Mouse (Mus musculus) telencephalon, adult 2 months (tissue): ENCODE measurements at regions not wholly inside any gene's neighbourhood (a gene's known extent, or its start where the extent isn't known, plus 50 kb on each side); places are given as distances from the start of the nearest gene placed in this dataset.

Source experiments
- DNase-seq: peaks from one replicate; pipeline ENCODE4 v3.0.0-alpha.2; 2011; ENCODE audit warnings: low read depth, low spot score

GRCm38 (mm10) chr3:33717317-33717716, 82.3 kb upstream of the Ttc14 start:
- no peak for DNase-seq

DNA sequence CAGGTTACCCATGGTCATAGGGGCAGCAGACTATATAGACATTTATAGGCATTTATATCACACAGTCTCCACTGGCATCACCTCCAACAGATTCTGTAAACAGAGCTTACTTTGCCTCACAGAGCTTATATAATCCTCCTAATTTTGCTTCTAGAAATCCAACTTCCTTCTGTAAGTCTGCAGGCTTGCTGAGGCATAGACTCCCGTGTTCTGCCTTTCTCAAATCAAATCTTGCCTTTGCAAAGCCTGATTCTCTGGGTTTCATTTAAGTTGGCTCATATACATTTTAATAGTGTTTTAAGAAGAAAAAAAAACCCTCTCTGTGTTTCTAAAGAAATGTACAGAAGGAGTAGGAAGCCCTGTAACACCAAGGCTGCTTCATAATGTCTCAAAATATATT, 71.7 kb upstream of the Ttc14 start:
- DNase-seq, result no peak

GRCm38 (mm10) chr3:33730364-33730763, 69.3 kb upstream of the Ttc14 start:
- no peak for DNase-seq

DNA sequence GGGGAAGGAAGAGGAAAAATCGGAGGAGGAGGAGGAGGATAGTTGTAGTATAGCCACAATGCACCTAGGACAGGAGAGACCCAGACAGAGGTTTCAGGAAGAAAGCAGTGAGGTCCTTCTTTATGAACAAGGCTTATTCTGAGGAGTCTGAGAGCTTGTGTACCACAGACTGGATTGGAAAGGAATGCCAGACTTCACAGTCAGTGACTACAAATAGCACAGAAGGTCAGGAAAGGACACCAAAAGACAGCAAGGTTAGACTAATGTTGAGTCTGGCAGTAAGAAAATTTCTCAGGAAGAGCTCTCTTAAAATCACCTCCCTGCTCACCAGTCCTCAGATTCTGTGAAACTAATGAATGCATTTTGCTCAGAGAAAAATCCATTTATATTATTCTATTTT, 62.1 kb upstream of the Ttc14 start:
- no peak for DNase-seq

GRCm38 (mm10) chr3:33742138-33742537, 57.5 kb upstream of the Ttc14 start:
- peak; percentile 86 for DNase-seq
